Mouse (Mus musculus): ENCODE data around the gene Ubr4.

Ubr4 gene

DNA sequence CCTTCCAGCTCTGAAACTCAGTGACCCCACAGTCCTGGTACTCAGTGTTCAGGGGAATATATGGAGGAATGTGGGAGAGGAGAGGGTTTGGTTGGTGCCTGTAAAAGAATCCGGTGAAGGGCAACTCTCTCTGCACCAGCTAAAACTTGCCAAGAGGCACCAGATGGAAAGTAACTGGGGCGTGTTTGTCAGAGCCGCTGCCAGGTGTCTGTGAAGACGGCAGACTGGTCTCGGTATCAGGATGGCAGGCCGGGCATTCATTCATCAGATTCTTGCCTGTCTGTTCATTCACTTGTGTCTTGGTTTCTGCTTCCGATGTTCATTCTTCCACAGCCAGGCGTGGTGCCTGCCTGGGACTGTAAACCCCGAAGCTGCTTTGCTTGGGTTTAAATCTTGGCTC, 184.3 kb downstream of the Ubr4 start:
- no peak for DNase-seq (ENCODE audit: low spot score)

Measured in urinary bladder, postnatal 10 days (tissue).